Mouse (Mus musculus) liver, postnatal 0 days (tissue): ENCODE results near the gene Rbm20.

Experiments
- CTCF ChIP-seq: sonication (generic); IDR thresholded peaks from 2 replicates; pipeline ENCODE4 v1.5.1; 2016; ENCODE audit warnings: antibody characterized with exemption, low read depth
- EP300 ChIP-seq: IDR thresholded peaks from 2 replicates; pipeline ENCODE4 v1.6.1; 2016; ENCODE audit warnings: antibody characterized with exemption, low read depth, mild to moderate bottlenecking

GRCm38 (mm10) chr19:53741902-53742301 lies 64.8 kb downstream of the Rbm20 start:
- TF ChIP-seq CTCF = peak; percentile 56
- no peak for TF ChIP-seq EP300
